In the genomic region with DNA sequence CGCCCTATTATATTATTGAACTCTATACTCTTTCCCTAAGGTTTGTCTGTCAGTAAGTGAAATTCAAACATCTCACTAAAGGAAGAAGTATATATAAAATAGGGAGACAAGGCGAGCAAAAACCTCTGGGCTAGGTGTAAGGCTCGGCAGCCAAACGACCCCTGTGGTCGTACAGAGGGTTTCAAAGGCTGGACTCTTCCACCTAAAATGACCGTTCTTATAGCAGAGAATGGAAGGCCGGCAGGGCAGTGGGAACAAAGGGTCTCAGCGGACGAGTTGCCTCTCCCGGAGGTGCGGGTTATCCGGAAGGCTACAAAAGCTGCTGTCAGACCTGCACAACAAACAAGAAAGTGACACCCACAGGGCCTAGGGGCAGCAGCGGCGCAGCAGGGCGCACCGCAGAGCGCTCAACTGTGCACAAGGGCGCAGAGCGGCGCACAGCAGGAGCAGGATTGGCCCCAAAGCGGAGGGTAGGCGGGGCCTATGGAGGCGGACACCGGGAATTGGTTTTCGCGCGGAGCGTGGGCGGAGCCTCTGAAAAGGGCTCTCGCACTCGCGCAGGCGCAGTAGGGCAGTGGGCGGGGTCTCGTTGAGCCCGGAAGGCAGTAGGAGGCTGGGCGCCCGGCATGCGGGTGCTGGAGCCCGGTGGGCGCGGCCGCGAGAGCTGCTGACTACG, we compare ENCODE assay signal across 8 mouse cellular contexts. TPM values are rescaled to one million over a fixed set of nuclear protein-coding genes. Genes with fewer than 3 reads are reported as not detected.
DNase-seq lines count a peak whose midpoint lies in the region; ATAC-seq lines count a peak whose summit lies in the region.

A gene (plus strand): TSS at position 574 of the 676 bp plus-strand sequence.

- H3K9me3 ChIP-seq in hindbrain, embryonic 16.5 days (ENCODE audit: control insufficient read depth, low read length): no peaks in the 10 kb centered on the region

- H3K4me3 ChIP-seq in hindbrain, embryonic 16.5 days (ENCODE audit: low read length): peak within 1 kb of the TSS; percentile 94
- peak within 1 kb of the TSS; percentile 56 for H3K4me3 ChIP-seq in macrophage (ENCODE audit: inconsistent target)

- peak within 1 kb of the TSS; percentile 85 for H3K27ac ChIP-seq in hindbrain, embryonic 16.5 days (ENCODE audit: low read depth, low read length)
- H3K27ac ChIP-seq in macrophage: no peak within 1 kb of the TSS

- peak within 1 kb of the TSS; percentile 87 for H3K4me2 ChIP-seq in hindbrain, embryonic 16.5 days (ENCODE audit: low read length)

- H3K36me3 ChIP-seq in hindbrain, embryonic 16.5 days (ENCODE audit: control insufficient read depth, insufficient read depth, low read length): no peaks in the 10 kb centered on the region
- no peaks in the 10 kb centered on the region for H3K36me3 ChIP-seq in macrophage (ENCODE audit: inconsistent target)

- peak within 1 kb of the TSS; percentile 91 for H3K9ac ChIP-seq in hindbrain, embryonic 16.5 days (ENCODE audit: low read depth, low read length)

- peak; percentile 96 for ATAC-seq in hindbrain, embryonic 16.5 days

- peak; percentile 97 for DNase-seq in WW6 (ENCODE audit: low read depth, low spot score)
- peak; percentile 99 to 100 for DNase-seq in cerebellum, postnatal 4 days (ENCODE audit: low spot score in 2 of 2)
- peak; percentile 100 for DNase-seq in gastrocnemius, adult 18-20 months (ENCODE audit: low spot score)
- peak; percentile 100 for DNase-seq in left cerebral cortex, adult 18-20 months (ENCODE audit: low spot score in 2 of 2)
- peak; percentile 100 for DNase-seq in right cerebral cortex, adult 18-20 months
- DNase-seq in urinary bladder, postnatal 10 days (ENCODE audit: low spot score): peak; percentile 99

- peaks cover 10% of the 10 kb centered on the region for H3K4me1 ChIP-seq in hindbrain, embryonic 16.5 days (ENCODE audit: control insufficient read depth, insufficient read depth, low read depth, low read length)

- no peaks in the 10 kb centered on the region; the same call in 1 of the 2 replicates for H3K27me3 ChIP-seq in hindbrain, embryonic 16.5 days (replicated peaks; ENCODE audit: control insufficient read depth, insufficient read depth, low read length)

- 2% methylated on average over 44 of the region's 45 CpGs for WGBS in hindbrain, embryonic 16.5 days
- WGBS in macrophage (ENCODE audit: missing documents): 2% methylated on average over 41 of the region's 45 CpGs

- H3K79me2 ChIP-seq in macrophage (ENCODE audit: inconsistent target): peaks cover 45% of the 10 kb centered on the region

RNA-seq across cellular contexts. Expression of the gene that starts here (rescaled TPM):
- 1 to 10 TPM; 1.3 to 2.0 TPM for total RNA-seq in gastrocnemius, adult 18-20 months (2021)
- 107 and 115 TPM in 2 replicates for polyA plus RNA-seq in hindbrain, embryonic 16.5 days (2015; fragmentation: Nextera tagmentation; extraction: Ambion mirVana)
- total RNA-seq in left cerebral cortex, adult 18-20 months (2021): 10 to 100 TPM; 34.3 to 41.1 TPM
- 10 to 100 TPM in 25 of 26 experiments, 1 to 10 TPM in 1; 9.7 to 44.9 (median 30.6) TPM for total RNA-seq in macrophage (2018; cell fraction: chromatin; rRNA removed)
- total RNA-seq in macrophage (2018; cell fraction: cytosol; rRNA removed): 10 to 100 TPM; 35.0 to 55.6 (median 45.1) TPM
- total RNA-seq in macrophage (2018; cell fraction: nucleus; rRNA removed): 10 to 100 TPM in 25 of 26 experiments, 1 to 10 TPM in 1; 9.6 to 44.2 (median 25.9) TPM
- polyA plus RNA-seq in macrophage (2018): 47.6 to 131 TPM (median 63.0 TPM) in 3 replicates

Comparison
In these comparisons a context has a peak if more than half of its experiments do, and no peak if none do; other contexts are left out.
1. RNA of the gene that starts here (total RNA-seq): 34.3 to 41.1 TPM in left cerebral cortex, adult 18-20 months; 1.3 to 2.0 TPM in gastrocnemius, adult 18-20 months; every median in the first group is over 10 times any median in the second.
2. Peak in every context shown above with its lines, with median percentiles within 50 percentile points of each other: DNase-seq.